Mouse (Mus musculus) small intestine, adult 2 months (tissue): ENCODE data around the gene Ankfn1. TPM values are rescaled to one million over a fixed set of nuclear protein-coding genes. Genes with fewer than 3 reads are reported as not detected.

ENCODE experiments used
- H3K27ac ChIP-seq: fragments of 200-500 bp; 2 replicates; pipeline ENCODE4 v1.5.1; 2012; ENCODE audit warnings: low read depth, low read length, control low read depth, inconsistent platforms; ENCODE audit not compliant: insufficient read depth
- H3K27me3 ChIP-seq: fragments of 200-500 bp; 2 replicates; pipeline ENCODE4 v1.6.1; 2012; ENCODE audit warnings: mild to moderate bottlenecking, moderate library complexity, low read length, inconsistent platforms; ENCODE audit not compliant: control insufficient read depth, insufficient read depth
- H3K36me3 ChIP-seq: fragments of 200-500 bp; 2 replicates; pipeline ENCODE4 v1.6.1; 2012; ENCODE audit warnings: mild to moderate bottlenecking, low read length, control low read depth, inconsistent platforms; ENCODE audit not compliant: control insufficient read depth, insufficient read depth
- H3K4me1 ChIP-seq: fragments of 200-500 bp; 2 replicates; pipeline ENCODE4 v1.6.1; 2012; ENCODE audit warnings: low read length, inconsistent platforms, mixed read lengths; ENCODE audit not compliant: control insufficient read depth, insufficient read depth, insufficient read length
- H3K4me3 ChIP-seq: fragments of 200-500 bp; 2 replicates; pipeline ENCODE4 v1.5.1; 2012; ENCODE audit warnings: low read depth, mild to moderate bottlenecking, control low read depth, inconsistent platforms, low read length, moderate library complexity
- CTCF ChIP-seq: fragments of 200-500 bp; IDR thresholded peaks from 2 replicates; pipeline ENCODE4 v1.5.1; 2012; ENCODE audit warnings: low read depth, mild to moderate bottlenecking, control low read depth, inconsistent platforms, low read length, moderate library complexity, mixed read lengths; ENCODE audit not compliant: insufficient replicate concordance, insufficient read length; ENCODE audit errors: extremely low read depth
- POLR2A ChIP-seq: fragments of 200-500 bp; IDR thresholded peaks from 2 replicates; pipeline ENCODE4 v1.6.1; 2012; ENCODE audit warnings: low read depth, mild to moderate bottlenecking, control low read depth, inconsistent platforms, low read length, moderate library complexity
- WGBS: fragments of 180-500 bp; shearing (Covaris S2); methylation state at CpG from one replicate; pipeline ENCODE4 v1.1.7; 2018; 5-methylcytosine and 5-hydroxymethylcytosine counted together
- polyA plus RNA-seq: library from polyadenylated mRNA; depleted of rRNA; stranded (reverse); fragments of >200 nt; gene quantifications from 2 replicates; pipeline ENCODE4 v1.2.3, GENCODE M21; 2012

Ankfn1 gene
- polyA plus RNA-seq, 1 experiment, result 0.05 TPM

DNA sequence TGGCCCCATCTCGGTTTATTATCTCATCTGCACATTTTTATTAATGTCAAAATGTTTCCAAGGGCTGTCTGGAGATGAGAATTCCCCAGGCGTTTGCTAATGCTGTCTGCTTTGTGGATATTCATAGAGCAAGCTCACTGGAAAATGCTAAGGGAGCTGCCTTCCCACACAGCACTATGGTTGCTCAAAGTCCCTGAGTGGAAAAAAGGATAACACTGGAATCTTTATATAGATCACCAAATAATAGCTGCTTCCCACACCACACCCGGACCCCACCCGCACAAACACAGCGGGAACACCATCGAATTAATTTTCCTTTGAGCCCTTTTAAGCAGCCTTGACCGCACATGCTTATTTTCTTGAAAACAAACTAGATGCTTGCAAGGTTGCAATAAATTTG, 169.4 kb downstream of the Ankfn1 start:
- WGBS, result 64% methylated on average over 7 of the region's 7 CpGs
- TF ChIP-seq CTCF (no peak), POLR2A (no peak)
- H3K4me3 ChIP-seq, result no peak overlapping the region
- no peaks in the 10 kb centered on the region for H3K27me3 ChIP-seq
- no peaks in the 10 kb centered on the region for H3K36me3 ChIP-seq
- no peak overlapping the region for H3K27ac ChIP-seq
- no peaks in the 10 kb centered on the region for H3K4me1 ChIP-seq

DNA sequence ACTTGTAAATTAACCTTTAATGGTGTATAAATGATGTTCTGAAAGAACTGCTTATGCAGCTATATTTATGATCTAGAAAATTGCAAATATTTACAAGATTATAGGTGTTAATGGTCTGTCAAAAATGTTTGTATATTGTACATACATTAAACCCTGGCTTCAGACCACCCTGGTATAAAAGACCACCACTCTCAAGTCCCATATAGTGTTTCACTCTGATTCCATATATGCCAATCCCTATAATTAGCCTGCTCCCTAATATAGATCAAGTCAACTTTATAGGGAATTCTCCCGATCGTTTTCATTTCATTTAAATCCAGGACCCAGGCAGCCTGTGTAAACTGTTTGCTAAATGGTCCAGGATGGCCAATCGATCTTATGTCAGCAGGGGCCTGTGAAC, 170.2 kb downstream of the Ankfn1 start:
- Histone ChIP-seq H3K27me3 (no peaks in the 10 kb centered on the region), H3K4me3 (no peak overlapping the region), H3K4me1 (no peaks in the 10 kb centered on the region), H3K27ac (no peak overlapping the region), H3K36me3 (no peaks in the 10 kb centered on the region)
- TF ChIP-seq CTCF, result no peak
- TF ChIP-seq POLR2A, result no peak
- WGBS, result 47% methylated on average over 3 of the region's 3 CpGs

DNA sequence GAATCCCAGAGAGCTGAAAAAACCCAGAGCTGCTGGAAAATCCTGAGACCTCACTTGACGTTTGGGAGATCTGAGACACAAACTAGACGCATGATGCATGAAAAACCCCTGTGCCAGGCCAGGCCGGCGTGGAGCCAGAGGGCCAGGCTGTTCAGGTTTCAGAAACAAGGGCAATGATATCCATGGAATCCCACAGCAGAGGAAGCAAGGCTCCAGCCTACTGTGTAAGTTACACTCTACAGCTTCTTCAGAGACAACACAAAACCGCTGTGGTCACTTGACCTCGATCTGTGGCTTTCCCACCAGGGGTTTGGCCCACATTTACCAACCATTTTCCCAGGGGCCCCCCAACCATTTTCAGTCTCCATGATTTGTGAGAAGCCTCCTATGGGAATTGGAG, 171.1 kb downstream of the Ankfn1 start:
- no peak overlapping the region for H3K27ac ChIP-seq
- H3K4me3 ChIP-seq, result no peak overlapping the region
- H3K4me1 ChIP-seq, result no peaks in the 10 kb centered on the region
- H3K27me3 ChIP-seq, result no peaks in the 10 kb centered on the region
- 82% methylated on average over 6 of the region's 6 CpGs for WGBS
- H3K36me3 ChIP-seq, result no peaks in the 10 kb centered on the region
- no peak for TF ChIP-seq POLR2A
- TF ChIP-seq CTCF, result no peak

DNA sequence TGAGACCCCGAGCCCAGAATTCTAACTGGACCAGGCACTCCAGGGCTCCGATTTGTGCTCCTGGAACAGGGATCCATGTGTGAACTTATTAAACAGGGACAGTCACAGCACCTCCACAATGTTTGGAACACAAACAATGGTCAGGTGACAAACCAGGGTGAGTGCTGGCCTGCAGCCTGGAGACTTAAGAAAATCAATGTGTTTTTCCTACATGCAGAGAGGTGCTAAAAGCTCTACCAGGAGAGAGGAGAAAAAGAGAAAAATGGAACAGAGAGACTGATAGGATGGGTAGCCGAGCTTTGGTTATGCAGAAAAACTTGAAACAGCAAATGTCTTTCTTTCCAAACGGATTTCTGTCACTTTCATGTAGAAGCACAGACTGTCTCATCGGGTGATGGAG, 174.5 kb downstream of the Ankfn1 start:
- 69% methylated on average over 5 of the region's 5 CpGs for WGBS

DNA sequence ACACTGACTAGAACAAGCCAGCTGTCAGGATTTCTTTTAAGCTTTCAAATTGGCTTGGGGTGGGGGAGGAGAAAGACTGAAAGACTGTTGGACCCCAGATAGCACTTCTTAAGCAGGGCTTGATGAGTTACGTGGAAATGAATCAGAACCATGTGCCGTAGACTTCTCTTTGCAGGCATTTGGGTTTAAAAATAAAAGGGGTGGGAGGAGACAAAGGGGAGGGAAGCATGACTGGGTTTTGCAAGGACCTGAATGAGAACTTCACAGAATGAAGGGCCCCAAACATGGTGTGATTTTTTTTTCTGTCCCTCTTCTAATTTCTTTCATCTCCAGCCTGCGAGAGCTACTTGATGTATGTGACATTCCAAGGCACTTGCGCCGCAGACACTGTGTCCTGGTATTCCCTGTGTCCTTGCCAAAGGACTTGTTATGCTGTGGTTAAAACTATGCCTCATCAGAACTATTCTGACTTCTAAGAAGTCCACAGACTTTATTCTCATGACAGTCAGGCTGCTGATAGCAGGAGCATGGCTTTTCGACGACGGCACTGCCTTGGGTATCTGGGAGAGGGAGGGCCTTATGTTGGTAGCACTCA, 176.4 kb downstream of the Ankfn1 start:
- WGBS, result 84% methylated on average over 8 of the region's 8 CpGs
- Histone ChIP-seq H3K27me3 (no peaks in the 10 kb centered on the region), H3K4me3 (no peak overlapping the region), H3K27ac (no peak overlapping the region), H3K36me3 (no peaks in the 10 kb centered on the region), H3K4me1 (no peaks in the 10 kb centered on the region)
- TF ChIP-seq POLR2A (no peak), CTCF (no peak)

More for the DNA sequence above, 174.5 kb downstream of the Ankfn1 start:
- Histone ChIP-seq H3K27me3 (no peaks in the 10 kb centered on the region), H3K4me1 (no peaks in the 10 kb centered on the region), H3K36me3 (no peaks in the 10 kb centered on the region), H3K4me3 (no peak overlapping the region), H3K27ac (no peak overlapping the region)
- TF ChIP-seq CTCF (no peak), POLR2A (no peak)

DNA sequence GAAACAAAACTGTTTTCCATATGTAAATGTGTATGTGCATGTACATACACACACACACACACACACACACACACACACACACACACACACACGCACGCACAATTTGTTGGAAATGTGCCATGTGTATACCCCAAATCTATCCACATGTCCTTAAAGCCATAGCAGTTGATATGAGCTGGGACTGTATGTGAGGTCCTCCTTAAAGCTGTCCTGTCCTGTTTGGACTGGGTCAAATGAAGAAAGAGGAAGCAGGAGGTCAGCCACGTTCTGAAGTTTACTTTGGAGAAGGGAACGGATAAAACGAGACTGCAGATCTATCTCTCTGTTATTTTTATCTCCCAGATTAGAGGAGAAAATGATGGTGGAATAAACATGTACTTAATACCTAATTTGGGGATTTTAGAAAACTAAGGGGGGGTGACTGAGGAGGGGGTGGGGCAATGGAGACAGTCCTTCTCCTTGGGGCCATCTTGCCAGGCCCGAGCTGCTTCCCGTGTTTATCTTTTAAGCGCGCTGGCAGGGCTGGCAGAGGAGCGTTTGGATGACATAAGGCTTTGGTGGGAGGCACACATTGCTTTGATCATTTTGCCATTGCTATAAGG, 187.1 kb downstream of the Ankfn1 start:
- 58% methylated on average over 10 of the region's 10 CpGs for WGBS
- H3K4me1 ChIP-seq, result no peaks in the 10 kb centered on the region
- TF ChIP-seq CTCF (no peak), POLR2A (no peak)
- no peaks in the 10 kb centered on the region for H3K36me3 ChIP-seq
- no peak overlapping the region for H3K27ac ChIP-seq
- H3K27me3 ChIP-seq, result no peaks in the 10 kb centered on the region
- no peak overlapping the region for H3K4me3 ChIP-seq

DNA sequence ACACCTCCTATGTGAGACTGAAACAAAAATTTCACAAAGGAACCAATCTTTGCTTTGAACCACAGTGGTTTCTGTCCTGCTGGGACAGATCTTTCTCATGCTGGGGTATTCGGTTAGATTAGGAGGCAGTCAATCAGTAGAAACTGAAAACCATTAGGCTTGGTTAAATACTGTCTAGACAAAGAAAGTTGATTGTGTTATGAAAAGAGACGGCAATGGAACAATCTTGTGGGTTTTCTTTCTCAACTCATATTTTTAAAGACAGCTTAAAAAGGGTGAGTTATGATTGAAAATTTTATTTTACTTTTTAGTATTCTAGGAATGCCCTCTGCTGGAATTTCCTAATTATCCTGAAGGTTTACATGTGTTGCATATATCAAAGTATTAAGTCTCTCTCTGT, 191.1 kb downstream of the Ankfn1 start:
- H3K27me3 ChIP-seq, result no peaks in the 10 kb centered on the region
- no peaks in the 10 kb centered on the region for H3K4me1 ChIP-seq
- no peak for TF ChIP-seq CTCF
- no peak for TF ChIP-seq POLR2A
- H3K27ac ChIP-seq, result no peak overlapping the region
- 74% methylated on average over 2 of the region's 2 CpGs for WGBS
- H3K4me3 ChIP-seq, result no peak overlapping the region
- no peaks in the 10 kb centered on the region for H3K36me3 ChIP-seq
